Mouse (Mus musculus): ENCODE measurements around the gene Catsper3.

The Catsper3 gene

DNA sequence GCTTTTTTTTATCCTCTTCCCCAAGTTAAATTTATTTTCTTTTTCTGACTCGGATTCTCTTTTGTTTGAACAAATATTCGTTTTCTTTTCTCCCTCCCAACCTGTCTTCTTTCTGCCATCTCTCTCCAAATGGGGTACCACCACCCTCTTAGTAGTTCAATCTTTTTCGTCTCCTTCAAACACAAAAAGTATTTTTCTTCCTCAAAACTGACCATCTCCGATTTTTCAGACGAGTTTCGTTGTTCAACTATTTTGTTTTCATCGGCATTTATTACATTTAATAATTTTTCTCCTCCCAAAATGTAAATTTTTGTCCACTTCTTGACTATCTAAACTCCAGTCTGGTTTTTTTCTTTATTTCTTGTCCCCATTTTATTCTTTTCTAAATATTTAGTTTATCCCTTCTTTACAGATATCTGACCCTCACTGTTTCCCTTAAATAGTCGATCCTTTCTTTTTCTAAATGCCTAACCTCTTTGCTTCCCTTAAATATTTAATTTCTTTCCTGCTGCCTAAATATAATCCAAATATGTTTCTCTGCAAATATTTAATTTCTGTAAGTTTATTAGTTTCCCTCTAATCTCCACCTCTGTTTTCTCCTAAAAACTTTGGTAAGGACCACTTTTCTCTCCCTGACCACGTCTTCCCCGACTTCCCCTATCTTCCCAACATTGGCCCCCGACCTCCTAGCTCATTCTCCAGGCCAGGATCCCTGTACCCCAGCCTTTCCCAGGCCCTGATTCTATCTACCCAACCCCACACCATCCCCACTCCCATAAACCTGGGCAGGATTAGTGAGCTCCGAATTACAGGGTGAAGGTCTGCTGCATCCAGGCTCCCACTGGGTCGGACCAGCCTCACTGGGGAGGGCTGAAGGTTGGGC lies 42.7 kb downstream of the Catsper3 start:
- WGBS = 8% methylated on average over 13 of the region's 13 CpGs

DNA sequence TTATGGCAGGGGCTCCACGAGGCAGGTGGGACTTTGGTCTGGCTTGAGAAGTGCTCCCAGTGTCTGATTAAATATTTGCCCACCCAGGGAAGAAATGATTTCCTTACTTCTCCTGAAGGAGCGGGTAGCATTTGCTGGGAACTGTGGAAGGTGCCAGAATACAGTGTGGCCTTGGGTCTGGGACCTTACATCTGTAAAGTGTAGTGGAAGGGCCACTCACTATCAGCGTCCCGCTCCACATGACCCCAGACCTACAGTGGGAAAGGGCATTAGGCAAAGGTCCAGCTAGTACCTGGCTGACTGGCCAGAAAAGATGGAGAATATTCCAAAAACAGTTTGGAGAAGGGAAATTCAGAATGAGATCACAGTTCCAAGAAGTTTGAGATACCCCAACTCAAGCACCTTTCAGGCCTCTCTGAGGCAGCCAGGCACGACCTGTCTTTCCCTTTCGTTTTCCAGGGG lies 43.3 kb downstream of the Catsper3 start:
- WGBS = 6% methylated on average over 6 of the region's 6 CpGs

DNA sequence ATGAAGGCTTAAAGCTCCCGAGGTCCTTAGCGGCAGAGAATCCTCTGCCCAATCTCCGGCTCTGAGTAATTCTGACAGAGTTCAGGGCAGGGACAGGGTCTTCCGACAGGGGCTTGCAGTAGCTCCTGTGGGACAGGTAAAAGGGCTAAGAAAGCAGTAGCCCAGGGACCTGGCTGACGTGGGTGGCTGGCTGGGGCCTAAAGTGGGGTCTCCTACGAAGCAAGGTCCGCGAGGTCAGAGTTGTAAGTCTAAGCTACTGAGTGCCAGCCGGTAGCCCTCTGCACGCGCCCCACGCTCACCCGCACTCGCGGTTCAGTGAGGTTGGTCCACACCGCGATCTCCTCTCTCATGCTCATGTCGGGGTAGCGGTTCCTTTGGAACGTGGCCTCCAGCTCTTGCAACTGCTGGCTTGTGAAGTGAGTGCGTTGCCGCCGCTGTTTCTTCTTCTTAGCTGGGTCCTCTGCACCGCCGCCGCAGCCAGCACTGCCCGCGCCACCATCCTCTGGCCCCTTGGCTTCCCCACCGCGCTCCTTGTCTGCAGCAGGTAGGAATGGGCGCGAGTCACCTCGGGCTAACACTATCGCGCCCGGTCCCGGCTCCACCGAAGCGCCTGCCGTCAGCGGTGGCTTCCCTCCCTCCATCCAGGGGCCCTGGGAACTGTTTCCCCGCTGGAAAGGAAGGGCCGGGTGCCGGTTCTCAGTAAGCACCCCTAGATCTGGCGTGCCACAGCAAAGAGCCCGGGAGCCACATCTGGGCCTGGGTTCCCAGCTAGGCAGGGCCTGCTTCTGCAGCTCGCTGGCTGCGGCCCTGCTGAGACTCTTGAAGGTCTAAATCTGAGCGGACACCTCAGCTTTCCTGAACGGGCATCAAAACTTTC lies 44.0 kb downstream of the Catsper3 start:
- WGBS = 3% methylated on average over 50 of the region's 50 CpGs

DNA sequence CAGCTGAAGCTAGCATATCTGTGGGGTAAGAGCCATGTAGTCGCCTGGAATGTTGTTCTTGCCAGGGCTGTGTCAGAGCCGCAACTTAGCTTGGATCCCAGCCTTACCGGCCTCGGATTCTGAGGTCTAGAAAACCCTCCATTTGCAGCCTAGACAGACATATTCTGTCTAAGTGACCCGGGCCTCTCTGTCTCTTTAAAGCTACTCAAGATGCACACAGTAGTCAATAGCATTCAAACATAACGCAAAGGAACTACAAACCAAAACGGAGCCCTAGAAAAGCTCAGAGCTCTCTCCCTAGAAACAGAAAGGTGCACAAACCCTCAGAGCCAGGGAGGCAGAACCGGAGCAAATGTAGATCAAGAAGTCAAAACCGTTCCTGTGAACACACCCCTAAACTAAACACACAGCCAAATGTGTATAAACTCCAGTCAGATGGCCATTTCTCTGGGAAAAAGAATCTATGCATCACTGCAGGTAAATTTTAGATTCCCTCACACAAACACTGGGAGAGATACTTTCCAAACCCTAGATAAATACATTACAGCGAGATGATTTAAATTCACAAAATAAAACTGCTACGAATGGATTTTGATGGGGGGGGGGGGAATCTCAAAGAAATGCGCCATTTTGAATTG lies 44.8 kb downstream of the Catsper3 start:
- 9% methylated on average over 12 of the region's 12 CpGs for WGBS

DNA sequence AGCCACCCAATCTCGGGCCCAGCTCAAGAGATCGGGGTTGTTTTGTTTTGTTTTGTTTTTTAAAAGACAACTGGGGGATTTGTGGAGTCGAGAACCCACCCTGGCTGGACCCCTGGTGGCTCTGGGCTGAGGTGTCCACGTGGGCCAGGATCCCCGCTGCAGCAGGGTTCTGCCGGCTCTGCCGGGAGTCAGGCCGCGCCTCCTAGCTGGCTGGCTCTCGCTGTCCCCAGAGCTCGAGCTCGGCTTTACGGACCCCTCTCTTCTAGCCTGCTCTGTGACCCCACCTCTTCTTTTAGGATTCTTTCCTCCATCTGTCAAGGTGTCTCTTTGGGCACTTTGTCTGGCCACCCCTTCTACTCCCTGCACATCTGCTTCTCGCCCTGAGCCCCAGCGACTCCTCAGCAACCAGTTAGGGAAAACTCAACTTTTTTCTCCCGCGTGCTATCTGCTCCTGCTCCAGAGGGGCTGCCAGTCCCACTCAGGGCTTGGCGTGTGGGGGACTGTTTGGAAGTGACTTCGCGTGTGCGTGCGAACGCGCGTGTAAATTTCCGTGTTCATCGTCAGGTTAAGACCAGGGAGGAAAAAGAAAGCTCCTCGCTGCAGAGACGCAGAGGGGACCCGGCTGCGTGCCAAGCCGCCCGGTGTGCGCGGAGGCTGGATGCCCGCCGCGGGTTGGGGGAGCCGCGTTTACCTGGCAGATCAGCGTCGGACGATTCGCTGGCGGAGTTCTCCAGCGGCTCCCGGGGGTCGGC lies 45.9 kb downstream of the Catsper3 start:
- 1% methylated on average over 46 of the region's 48 CpGs for WGBS

DNA sequence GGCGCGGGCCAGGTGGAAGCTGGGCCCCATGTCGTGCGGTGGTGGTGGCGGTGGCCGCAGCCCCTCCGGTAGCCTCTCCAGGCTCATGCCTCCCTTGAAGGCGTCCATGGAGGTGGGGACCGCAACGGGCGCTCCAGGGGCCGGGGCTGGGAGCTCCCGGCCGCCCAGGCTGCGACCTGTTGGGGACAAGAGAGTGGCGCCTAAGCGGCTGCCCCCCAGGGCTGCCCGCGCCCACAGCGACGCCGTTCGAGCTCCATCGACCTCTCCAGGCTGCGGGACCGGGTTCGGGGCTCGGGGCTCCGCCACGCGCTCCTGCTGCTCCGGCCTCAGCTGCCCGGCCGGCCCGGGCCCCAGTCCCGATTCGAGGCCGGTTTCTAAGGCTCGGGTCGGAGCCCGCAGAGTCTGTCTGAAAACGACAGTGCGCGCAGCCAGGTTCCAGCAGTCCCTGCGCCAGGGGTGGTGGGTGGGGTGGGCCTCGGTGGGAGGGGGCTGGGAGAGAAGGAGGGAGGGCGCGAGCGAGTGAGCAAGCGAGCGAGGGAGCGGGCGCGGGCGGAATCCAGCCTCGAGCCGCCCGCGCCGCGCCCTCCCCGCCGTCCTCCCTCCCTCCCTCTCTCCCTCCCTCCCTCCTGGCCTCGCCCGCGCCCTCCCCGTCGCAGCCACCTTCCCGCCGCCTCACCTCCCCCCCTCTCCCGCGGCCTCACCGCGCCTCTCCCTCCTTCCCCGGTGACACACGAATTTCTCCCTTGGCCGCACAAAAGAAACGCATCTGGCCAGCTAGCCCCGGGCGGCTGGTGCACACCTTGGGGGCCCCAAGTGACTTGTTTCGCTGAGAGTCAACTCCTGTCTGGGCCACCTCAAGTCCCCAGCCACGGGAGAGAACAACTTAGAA lies 46.7 kb downstream of the Catsper3 start:
- 1% methylated on average over 57 of the region's 82 CpGs for WGBS

DNA sequence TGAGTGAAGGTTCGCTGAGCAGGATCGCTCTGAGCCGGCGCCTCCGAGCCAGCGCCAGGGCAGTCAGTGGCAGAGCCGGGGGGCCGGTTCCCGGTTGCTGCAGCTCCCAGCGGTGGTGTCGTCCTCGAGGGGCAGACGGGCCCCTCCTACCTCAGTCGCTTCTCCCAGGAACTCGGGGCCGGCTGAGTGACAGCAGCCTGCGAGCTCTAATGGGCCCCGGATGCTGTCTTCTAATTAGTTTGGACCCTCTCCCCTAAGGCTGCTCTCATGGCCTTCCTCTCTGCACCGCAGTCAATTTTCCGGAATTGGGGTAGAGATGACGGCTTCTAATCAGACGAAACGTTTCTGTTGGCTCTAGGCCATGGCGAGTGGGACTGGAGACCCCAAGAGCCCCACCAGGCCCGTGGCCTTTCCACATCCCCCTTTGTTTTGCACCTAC lies 47.4 kb downstream of the Catsper3 start:
- 4% methylated on average over 25 of the region's 25 CpGs for WGBS

DNA sequence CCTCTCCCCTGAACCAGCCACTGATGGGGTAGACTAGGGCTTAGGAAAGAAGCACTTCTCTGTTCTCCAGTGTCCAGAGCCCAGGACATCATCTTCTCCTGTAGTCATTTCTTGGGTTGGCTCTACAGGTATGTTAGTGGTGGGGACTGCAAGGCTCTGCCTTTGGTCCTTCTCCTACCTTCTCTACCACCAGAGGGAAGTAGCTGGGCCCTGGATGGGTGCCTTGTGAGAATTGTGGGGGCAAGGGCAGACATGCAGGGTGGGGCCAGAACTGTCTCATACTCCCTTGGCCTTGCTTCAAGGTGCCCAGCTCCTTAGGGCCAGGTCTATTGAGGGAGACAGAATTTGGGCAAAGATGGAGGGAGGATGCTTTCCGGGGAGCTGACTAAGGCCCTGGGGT lies 48.2 kb downstream of the Catsper3 start:
- 46% methylated on average over 1 of the region's 1 CpGs for WGBS

DNA sequence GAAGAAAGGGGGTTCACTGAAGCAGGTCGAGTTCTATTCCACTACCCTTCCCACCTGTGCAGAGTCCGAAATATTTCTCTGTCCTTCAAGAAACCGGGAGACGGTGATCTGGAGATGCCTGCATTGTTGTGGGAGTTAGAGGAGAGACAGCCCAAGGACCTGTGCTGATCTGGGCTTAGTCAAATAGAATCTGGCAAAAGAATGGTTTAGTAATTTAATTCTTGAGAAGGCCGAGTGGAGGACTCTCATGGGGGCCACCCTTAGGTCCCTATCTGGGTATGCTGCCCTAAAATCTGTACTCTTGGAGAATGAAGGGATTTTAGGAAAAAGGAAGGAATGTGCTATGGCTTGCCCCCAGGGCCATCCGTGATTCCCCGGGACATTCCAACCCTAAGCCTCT lies 49.6 kb downstream of the Catsper3 start:
- WGBS = 5% methylated on average over 7 of the region's 7 CpGs

DNA sequence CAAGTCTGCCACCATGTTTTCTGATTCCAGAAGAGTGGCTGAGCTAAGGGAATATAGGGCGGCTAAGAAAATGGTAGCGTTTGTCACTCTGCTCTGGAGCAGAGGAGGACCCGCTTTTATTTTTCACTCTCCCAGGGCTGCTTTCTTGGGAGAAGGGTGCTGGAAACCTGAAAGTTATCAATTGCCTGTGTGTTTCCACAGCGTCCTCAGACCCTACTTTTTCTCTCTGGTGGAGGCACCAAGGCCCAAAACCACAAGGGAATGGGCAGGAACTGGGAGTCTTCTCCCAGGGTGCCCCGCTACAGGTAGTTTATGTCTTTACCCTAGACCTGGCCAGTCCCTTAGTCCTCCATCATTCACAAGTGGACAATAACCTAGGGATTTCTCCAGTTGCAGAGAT lies 50.3 kb downstream of the Catsper3 start:
- 12% methylated on average over 5 of the region's 5 CpGs for WGBS

DNA sequence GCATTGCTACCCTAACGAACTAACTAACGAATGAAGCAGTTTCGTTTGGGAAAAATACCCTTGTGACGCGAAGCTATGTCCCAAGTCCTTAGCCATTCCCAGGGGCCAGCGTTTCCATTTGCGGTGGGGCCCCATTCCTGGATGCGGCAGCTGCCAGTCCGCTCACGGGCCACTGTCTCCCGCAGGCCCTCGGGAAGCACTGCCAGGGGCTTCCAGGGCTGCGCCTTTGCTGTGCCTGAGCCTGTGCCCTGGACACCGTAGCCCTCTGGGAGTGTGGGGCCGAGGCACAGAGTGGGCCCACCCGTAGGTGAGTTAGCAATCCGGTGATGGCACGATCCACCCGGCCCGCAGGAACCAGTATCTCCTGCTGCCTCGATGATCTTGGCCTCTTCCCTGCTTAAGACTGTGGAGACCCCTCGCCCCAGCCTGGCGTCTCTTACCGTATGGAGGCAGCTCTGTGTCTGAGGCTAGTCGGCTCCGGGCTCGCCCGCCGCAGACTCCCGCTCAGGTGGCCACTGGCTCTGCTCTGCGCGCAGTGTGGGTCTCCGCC lies 51.3 kb downstream of the Catsper3 start:
- 3% methylated on average over 33 of the region's 33 CpGs for WGBS

DNA sequence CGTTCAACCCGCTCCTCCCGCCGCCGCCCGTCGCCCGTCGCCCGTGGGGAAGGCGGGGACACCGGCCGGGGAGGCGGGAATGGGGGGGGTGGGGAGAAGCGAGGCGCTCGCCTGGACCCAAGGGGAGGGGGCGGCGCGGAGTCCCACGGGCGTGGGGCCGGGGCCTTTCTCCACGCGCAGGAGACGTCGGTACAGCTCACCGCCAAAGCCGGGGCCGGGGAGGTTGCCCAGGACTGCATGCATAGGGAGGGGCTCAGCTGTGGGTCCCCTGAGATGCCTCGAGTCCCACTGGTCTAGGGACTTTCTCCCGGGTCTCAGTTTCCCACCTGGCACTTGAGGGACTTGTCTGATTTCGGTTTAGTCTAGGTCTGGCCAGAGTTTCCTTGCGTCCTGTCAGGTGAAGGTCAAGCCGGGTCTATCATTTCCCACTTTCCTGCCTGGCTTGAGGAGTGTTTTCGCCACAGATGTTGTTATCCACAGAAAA lies 51.8 kb downstream of the Catsper3 start, which contains the start of gene Pitx1:
Gene Pitx1, minus strand, starts transcription at position 51 of the 484 bp plus-strand sequence.
- 3% methylated on average over 36 of the region's 36 CpGs for WGBS

DNA sequence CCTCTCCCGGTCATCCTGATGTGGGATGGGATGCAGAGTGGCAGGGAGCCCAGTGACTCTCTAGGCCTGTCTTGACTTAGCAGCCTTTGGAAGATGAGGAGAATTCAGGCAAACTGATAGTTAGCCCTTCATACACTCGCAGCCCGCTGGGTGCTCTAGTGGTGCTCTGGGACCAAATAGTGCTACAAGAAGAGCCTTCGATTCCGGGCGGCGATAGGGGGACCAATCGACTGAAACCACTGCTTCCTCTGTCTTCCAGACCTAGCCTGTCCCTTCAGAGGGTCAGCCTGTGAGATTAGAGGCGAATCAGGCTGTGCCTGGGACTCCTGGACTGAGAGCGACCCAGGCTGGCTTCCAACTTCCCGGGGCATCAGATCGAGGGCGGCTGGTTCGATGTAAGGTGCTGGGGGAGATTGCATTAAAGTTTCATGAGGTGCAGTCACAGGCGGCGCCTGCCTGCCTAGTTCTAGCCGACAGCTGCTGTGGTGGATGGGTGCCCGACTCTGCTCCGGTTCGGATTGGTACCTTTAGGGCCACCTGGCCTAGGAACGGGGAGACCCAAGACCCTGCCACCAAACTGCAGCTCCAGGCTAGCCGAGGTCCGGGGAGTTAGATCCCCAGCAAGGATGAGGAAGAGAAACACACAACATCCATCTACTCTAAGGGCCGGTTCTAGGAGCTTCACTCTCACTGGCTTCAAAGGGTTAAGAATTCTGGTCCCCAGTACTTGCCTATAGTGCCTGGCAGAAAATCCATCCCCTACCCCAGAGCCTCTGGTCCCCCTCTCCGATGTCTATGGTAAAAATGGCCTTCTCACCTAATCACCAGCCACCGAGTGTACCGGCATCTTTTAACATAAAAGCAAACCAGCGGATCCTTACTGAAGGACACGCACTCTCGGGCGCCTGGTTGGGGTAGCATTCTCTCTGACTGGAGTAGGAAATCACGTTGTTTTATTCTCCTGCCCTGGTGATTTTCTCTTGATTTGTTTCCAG lies 52.7 kb downstream of the Catsper3 start:
- 5% methylated on average over 32 of the region's 32 CpGs for WGBS

DNA sequence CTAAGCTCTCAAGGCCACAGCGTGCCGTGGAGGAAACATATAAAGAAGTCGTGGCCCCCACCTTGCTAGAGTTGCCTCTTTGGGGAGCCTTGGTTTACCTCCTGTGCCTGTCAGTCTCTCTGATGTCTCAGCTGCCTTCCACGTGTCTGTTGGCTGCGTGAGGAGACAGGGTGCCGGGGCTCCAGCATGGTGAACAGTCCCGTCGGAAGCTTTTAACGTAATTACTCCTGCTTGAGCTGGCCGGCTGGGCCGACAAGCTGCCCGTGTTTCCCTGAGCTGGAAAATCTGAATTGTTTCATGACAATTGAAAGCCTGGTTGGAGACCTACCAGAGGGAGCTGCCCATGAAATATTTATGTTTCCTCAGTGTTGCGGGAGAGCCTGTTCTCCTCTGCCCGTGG lies 55.9 kb downstream of the Catsper3 start:
- WGBS = 40% methylated on average over 14 of the region's 14 CpGs

DNA sequence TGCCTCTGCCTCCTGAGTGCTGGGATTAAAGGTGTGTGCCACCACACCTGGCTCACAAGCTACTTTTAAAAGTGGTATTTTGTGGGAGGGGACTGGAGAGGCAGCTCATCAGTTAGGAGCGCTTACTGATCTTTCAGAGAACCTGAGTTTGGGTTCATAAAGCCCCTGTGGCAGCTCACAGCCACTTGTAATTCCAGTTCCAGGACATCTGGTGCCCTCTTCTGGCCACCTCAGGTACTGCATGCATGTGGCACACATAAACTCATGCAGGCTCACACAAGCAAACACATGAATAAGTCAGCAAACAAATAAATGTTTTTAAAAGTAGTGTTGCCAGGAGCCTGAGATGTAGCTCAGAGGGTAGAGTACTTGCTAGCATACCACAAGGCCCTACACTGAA lies 59.3 kb downstream of the Catsper3 start:
- WGBS = 94% methylated on average over 1 of the region's 1 CpGs

DNA sequence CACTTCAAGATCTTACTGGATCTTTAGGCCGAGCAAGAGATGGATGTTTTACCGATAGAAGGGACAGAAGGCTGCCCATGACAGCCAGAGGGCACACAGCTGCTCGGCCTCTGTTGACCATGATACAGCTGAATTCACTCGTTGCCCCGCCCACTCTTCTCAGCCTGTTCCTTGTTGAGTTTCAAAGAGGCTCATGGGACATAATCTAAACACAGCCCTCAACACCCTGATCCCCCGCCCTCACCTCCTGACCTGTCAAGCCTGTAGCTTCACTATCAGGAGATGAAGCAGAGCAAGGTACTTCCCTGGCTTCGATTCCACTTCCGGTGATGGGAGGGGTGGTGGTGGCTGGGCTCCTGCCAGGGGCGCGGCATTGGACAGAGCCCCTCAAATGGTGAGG lies 63.4 kb downstream of the Catsper3 start:
- WGBS = 74% methylated on average over 10 of the region's 10 CpGs

DNA sequence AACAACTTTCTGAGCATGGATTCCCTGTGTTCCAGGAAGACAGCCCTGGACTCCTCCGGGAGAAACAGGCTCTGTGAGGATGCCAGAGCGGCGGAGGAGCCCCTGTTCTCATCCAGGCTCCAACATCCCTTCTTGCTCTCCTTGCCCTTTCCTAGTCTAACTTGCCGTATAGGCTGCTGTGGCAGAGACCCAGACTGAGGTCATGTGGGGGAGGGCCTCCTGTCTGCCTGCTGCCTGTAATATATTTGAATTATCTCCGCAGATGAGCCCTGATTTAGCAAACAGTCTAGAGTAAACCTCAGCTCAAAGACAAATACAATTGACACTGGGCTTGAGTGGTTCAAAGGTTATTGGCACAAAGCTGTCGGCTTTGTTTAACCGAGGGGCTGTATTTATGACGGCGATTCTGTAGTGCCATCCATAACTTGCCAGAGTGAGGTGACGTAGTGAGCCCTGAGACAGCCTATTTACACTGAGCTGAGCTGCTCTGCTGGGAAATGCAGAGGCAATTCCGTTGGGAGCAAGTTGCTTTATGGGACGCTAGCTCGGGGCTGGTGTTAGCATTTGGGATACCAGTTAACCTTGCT lies 64.3 kb downstream of the Catsper3 start:
- 84% methylated on average over 13 of the region's 13 CpGs for WGBS

DNA sequence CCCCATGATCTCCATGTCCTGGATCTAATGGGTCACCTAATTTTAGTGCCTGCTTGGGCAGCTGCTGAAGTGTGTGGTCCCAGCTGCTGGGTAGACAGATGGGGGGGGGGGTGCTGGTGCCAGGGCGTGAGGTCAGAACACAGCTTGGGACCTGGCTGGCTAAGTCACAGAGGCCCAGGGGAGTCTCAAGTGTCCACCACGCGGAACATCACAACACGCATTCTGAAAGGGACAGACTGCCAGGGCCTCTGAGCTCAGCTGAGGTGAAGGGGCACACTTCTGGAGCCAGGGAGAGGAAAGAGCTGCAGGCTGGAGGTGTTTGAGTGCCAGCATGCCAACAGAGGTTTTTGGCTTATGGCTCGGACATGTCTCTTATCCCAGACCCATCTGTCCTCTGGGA lies 66.4 kb downstream of the Catsper3 start:
- WGBS = 91% methylated on average over 5 of the region's 5 CpGs

Measured in cerebral cortex, adult 2 months (tissue).